Mouse (Mus musculus) kidney, embryonic 15.5 days (tissue): ENCODE results near the gene Tab1. TPM values are rescaled to one million over a fixed set of nuclear protein-coding genes. Genes with fewer than 3 reads are reported as not detected.

ENCODE experiments used
- ATAC-seq: fragments of 200-750 bp; cut with Nextera tagmentation; replicated peaks from 2 replicates; pipeline ENCODE4 v1.8.0; 2017; ENCODE audit warnings: moderate TSS enrichment; ENCODE audit not compliant: low FRiP score
- H3K27ac ChIP-seq: fragments of 300-500 bp; sonication (generic); 2 replicates; pipeline ENCODE4 v1.5.1; 2015; ENCODE audit warnings: mild to moderate bottlenecking, inconsistent platforms
- H3K27me3 ChIP-seq: fragments of 300-500 bp; sonication (generic); 2 replicates; pipeline ENCODE4 v1.6.1; 2015; ENCODE audit warnings: inconsistent platforms
- H3K36me3 ChIP-seq: fragments of 300-500 bp; sonication (generic); 2 replicates; pipeline ENCODE4 v1.6.1; 2015; ENCODE audit warnings: inconsistent platforms
- H3K4me1 ChIP-seq: fragments of 300-500 bp; sonication (generic); 2 replicates; pipeline ENCODE4 v1.6.1; 2015; ENCODE audit warnings: inconsistent platforms
- H3K4me2 ChIP-seq: fragments of 300-500 bp; sonication (generic); 2 replicates; pipeline ENCODE4 v1.6.1; 2015; ENCODE audit warnings: moderate library complexity, mild to moderate bottlenecking, inconsistent platforms
- H3K4me3 ChIP-seq: fragments of 300-500 bp; sonication (generic); replicated peaks from 2 replicates; pipeline ENCODE4 v1.5.1; 2015; ENCODE audit warnings: mild to moderate bottlenecking, inconsistent platforms
- H3K9ac ChIP-seq: fragments of 300-500 bp; sonication (generic); 2 replicates; pipeline ENCODE4 v1.6.1; 2015; ENCODE audit warnings: mild to moderate bottlenecking, inconsistent platforms
- H3K9me3 ChIP-seq: fragments of 300-500 bp; sonication (generic); replicated peaks from 2 replicates; pipeline ENCODE4 v1.6.1; 2016; ENCODE audit warnings: inconsistent platforms
- whole genome bisulfite sequencing: fragments of 180-500 bp; shearing (Covaris S2); methylation state at CpG from one replicate; pipeline ENCODE4 v1.1.7; 2015; ENCODE audit warnings: mixed read lengths; 5-methylcytosine and 5-hydroxymethylcytosine counted together
- polyA plus RNA-seq: library from polyadenylated mRNA; unstranded; fragments of >200 nt; fragmentation: Nextera tagmentation; extraction: Ambion mirVana; gene quantifications from 2 replicates; pipeline ENCODE4 v1.2.1, GENCODE M21; 2015

Gene Tab1
- polyA plus RNA-seq, 1 experiment from 2014 or later: 39.1 TPM

GRCm38 (mm10) chr15:80096406-80096805, 36.5 kb upstream of the Tab1 start:
- Histone ChIP-seq H3K4me3 (no peak overlapping the region), H3K4me1 (peaks cover 40% of the 10 kb centered on the region), H3K9ac (no peak overlapping the region), H3K36me3 (no peaks in the 10 kb centered on the region), H3K27ac (no peak overlapping the region), H3K4me2 (no peak overlapping the region), H3K27me3 (peaks cover 74% of the 10 kb centered on the region), H3K9me3 (no peaks in the 10 kb centered on the region)
- 61% methylated on average over 10 of the region's 10 CpGs for WGBS
- ATAC-seq: no peak

- 22% methylated on average over 19 of the region's 20 CpGs for WGBS
- Histone ChIP-seq H3K27ac (no peak overlapping the region), H3K4me3 (no peak overlapping the region), H3K9me3 (no peaks in the 10 kb centered on the region), H3K9ac (no peak overlapping the region), H3K4me1 (peaks cover 33% of the 10 kb centered on the region), H3K4me2 (peak overlapping the region; percentile 20; the same call in 1 of the 2 replicates), H3K36me3 (no peaks in the 10 kb centered on the region), H3K27me3 (peaks cover 66% of the 10 kb centered on the region)
- ATAC-seq: peak; percentile 70
Measured at GRCm38 (mm10) chr15:80096946-80097881, 35.7 kb upstream of the Tab1 start.

GRCm38 (mm10) chr15:80097999-80098461, 34.9 kb upstream of the Tab1 start:
- H3K4me2 ChIP-seq: no peak overlapping the region
- H3K36me3 ChIP-seq: no peaks in the 10 kb centered on the region
- no peak overlapping the region for H3K4me3 ChIP-seq
- H3K9me3 ChIP-seq: no peaks in the 10 kb centered on the region
- ATAC-seq: no peak; the same call in 1 of the 2 replicates
- no peak overlapping the region for H3K27ac ChIP-seq
- H3K4me1 ChIP-seq: peaks cover 30% of the 10 kb centered on the region
- WGBS: 39% methylated on average over 8 of the region's 8 CpGs
- no peak overlapping the region for H3K9ac ChIP-seq
- H3K27me3 ChIP-seq: peaks cover 58% of the 10 kb centered on the region

- no peak overlapping the region for H3K4me2 ChIP-seq
- no peak for ATAC-seq
- WGBS: 45% methylated on average over 9 of the region's 9 CpGs
Measured at GRCm38 (mm10) chr15:80098809-80099208, 34.1 kb upstream of the Tab1 start.

GRCm38 (mm10) chr15:80099477-80099876, 33.5 kb upstream of the Tab1 start:
- H3K4me2 ChIP-seq: no peak overlapping the region
- peaks cover 46% of the 10 kb centered on the region for H3K27me3 ChIP-seq
- H3K9ac ChIP-seq: no peak overlapping the region
- no peak overlapping the region for H3K4me3 ChIP-seq
- H3K9me3 ChIP-seq: no peaks in the 10 kb centered on the region
- H3K36me3 ChIP-seq: no peaks in the 10 kb centered on the region
- H3K4me1 ChIP-seq: peaks cover 30% of the 10 kb centered on the region
- WGBS: 70% methylated on average over 3 of the region's 3 CpGs
- ATAC-seq: no peak
- H3K27ac ChIP-seq: no peak overlapping the region

More at GRCm38 (mm10) chr15:80098809-80099208, 34.1 kb upstream of the Tab1 start:
- Histone ChIP-seq H3K27me3 (peaks cover 52% of the 10 kb centered on the region), H3K36me3 (no peaks in the 10 kb centered on the region), H3K9me3 (no peaks in the 10 kb centered on the region), H3K27ac (no peak overlapping the region), H3K9ac (no peak overlapping the region), H3K4me3 (no peak overlapping the region), H3K4me1 (peaks cover 30% of the 10 kb centered on the region)

GRCm38 (mm10) chr15:80100196-80100595, 32.7 kb upstream of the Tab1 start:
- no peak overlapping the region for H3K9ac ChIP-seq
- no peak overlapping the region for H3K4me3 ChIP-seq
- 76% methylated on average over 3 of the region's 3 CpGs for WGBS

GRCm38 (mm10) chr15:80100871-80101270, 32.1 kb upstream of the Tab1 start:
- Histone ChIP-seq H3K27me3 (peaks cover 39% of the 10 kb centered on the region), H3K4me2 (no peak overlapping the region), H3K4me3 (no peak overlapping the region), H3K4me1 (peaks cover 30% of the 10 kb centered on the region), H3K9ac (no peak overlapping the region), H3K9me3 (no peaks in the 10 kb centered on the region), H3K36me3 (no peaks in the 10 kb centered on the region), H3K27ac (no peak overlapping the region)
- WGBS: 87% methylated on average over 10 of the region's 10 CpGs
- ATAC-seq: no peak

More at GRCm38 (mm10) chr15:80100196-80100595, 32.7 kb upstream of the Tab1 start:
- Histone ChIP-seq H3K4me2 (no peak overlapping the region), H3K9me3 (no peaks in the 10 kb centered on the region), H3K36me3 (no peaks in the 10 kb centered on the region), H3K4me1 (peaks cover 30% of the 10 kb centered on the region), H3K27ac (no peak overlapping the region), H3K27me3 (peaks cover 44% of the 10 kb centered on the region)
- no peak for ATAC-seq

GRCm38 (mm10) chr15:80101503-80101902, 31.4 kb upstream of the Tab1 start:
- H3K36me3 ChIP-seq: no peaks in the 10 kb centered on the region
- peaks cover 33% of the 10 kb centered on the region for H3K27me3 ChIP-seq
- peaks cover 24% of the 10 kb centered on the region for H3K4me1 ChIP-seq
- H3K4me3 ChIP-seq: no peak overlapping the region
- H3K9me3 ChIP-seq: no peaks in the 10 kb centered on the region
- ATAC-seq: no peak
- no peak overlapping the region for H3K27ac ChIP-seq
- 59% methylated on average over 6 of the region's 6 CpGs for WGBS
- H3K4me2 ChIP-seq: no peak overlapping the region
- H3K9ac ChIP-seq: no peak overlapping the region

- WGBS: 84% methylated on average over 6 of the region's 6 CpGs
Measured at GRCm38 (mm10) chr15:80102495-80102894, 30.4 kb upstream of the Tab1 start.

GRCm38 (mm10) chr15:80105490-80106410, 27.2 kb upstream of the Tab1 start:
- peaks cover 1% of the 10 kb centered on the region; the same call in 1 of the 2 replicates for H3K27me3 ChIP-seq
- no peak overlapping the region for H3K9ac ChIP-seq
- no peaks in the 10 kb centered on the region for H3K9me3 ChIP-seq
- no peak for ATAC-seq
- 73% methylated on average over 12 of the region's 12 CpGs for WGBS
- no peak overlapping the region for H3K27ac ChIP-seq
- no peak overlapping the region for H3K4me2 ChIP-seq
- H3K4me1 ChIP-seq: peaks cover 4% of the 10 kb centered on the region
- no peaks in the 10 kb centered on the region for H3K36me3 ChIP-seq
- no peak overlapping the region for H3K4me3 ChIP-seq

More at GRCm38 (mm10) chr15:80102495-80102894, 30.4 kb upstream of the Tab1 start:
- H3K4me3 ChIP-seq: no peak overlapping the region
- H3K36me3 ChIP-seq: no peaks in the 10 kb centered on the region
- peaks cover 28% of the 10 kb centered on the region for H3K27me3 ChIP-seq
- H3K9me3 ChIP-seq: no peaks in the 10 kb centered on the region
- no peak overlapping the region for H3K9ac ChIP-seq
- H3K4me2 ChIP-seq: no peak overlapping the region
- H3K27ac ChIP-seq: no peak overlapping the region
- no peak for ATAC-seq
- peaks cover 14% of the 10 kb centered on the region for H3K4me1 ChIP-seq

- Histone ChIP-seq H3K4me2 (no peak overlapping the region), H3K4me3 (no peak overlapping the region), H3K27ac (no peak overlapping the region), H3K36me3 (no peaks in the 10 kb centered on the region), H3K9ac (no peak overlapping the region), H3K9me3 (no peaks in the 10 kb centered on the region), H3K4me1 (no peaks in the 10 kb centered on the region; the same call in 1 of the 2 replicates), H3K27me3 (no peaks in the 10 kb centered on the region)
- ATAC-seq: no peak
- 88% methylated on average over 8 of the region's 8 CpGs for WGBS
Measured at GRCm38 (mm10) chr15:80107143-80107542, 25.8 kb upstream of the Tab1 start.
